Mouse (Mus musculus): ENCODE results near the gene Rtbdn. TPM values are rescaled to one million over a fixed set of nuclear protein-coding genes. Genes with fewer than 3 reads are reported as not detected.

Gene Rtbdn
- polyA plus RNA-seq, 2 experiments, result not detected

DNA sequence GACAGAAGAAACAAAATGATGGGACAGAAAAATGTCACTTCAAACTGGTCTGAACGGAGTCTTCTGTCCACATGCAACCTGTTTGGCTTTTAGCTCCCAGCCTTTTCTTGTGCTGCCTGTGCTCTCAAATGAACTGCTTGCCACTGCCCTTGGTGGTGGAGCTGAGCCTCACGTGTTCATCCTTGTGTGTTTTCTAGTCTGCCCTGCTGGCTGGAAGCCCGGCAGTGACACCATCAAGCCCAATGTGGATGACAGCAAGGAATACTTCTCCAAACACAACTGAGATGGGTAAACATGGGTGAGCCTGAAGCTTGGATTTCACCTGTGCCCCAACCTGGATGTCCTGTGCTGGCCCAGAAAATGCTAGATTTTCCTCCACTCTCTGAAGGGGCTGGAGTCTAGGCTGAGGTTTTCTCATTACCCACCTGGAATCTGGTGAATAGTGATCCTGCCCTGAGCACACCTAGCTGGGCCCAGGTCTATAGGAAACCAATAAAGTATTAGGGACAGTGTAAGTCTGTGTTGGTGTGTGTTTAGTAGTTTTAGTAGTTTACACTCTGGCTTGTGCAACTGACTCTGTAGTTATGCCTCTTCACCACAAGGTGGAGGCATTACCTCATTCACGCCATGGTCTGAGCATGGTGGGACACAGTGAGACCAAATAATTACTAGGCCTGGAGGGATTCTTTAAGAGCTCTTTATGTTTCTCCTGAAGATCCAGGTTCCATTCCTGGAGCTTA is 27.2 kb downstream of the Rtbdn start:
- H3K9ac ChIP-seq (ENCODE audit: low read depth, low read length, severe bottlenecking), result no peak overlapping the region
- no peak overlapping the region for H3K4me3 ChIP-seq (replicated peaks; ENCODE audit: low read length)
- peaks cover 31% of the 10 kb centered on the region for H3K4me1 ChIP-seq (ENCODE audit: control insufficient read depth, insufficient read depth, low read length)
- H3K36me3 ChIP-seq (ENCODE audit: control insufficient read depth, insufficient read depth, low read length), result peaks cover 37% of the 10 kb centered on the region
- H3K27me3 ChIP-seq (ENCODE audit: control insufficient read depth, insufficient read depth, low read length), result peaks cover 15% of the 10 kb centered on the region
- WGBS, result 65% methylated on average over 4 of the region's 4 CpGs
- no peak overlapping the region for H3K4me2 ChIP-seq (replicated peaks; ENCODE audit: low read depth, low read length, severe bottlenecking)
- no peak for TF ChIP-seq POLR2A (IDR thresholded peaks at IDR 0.05; ENCODE audit: borderline replicate concordance, extremely low read depth, insufficient read depth, insufficient read length)
- DNase-seq (ENCODE audit: low spot score) (peak; percentile 64), ATAC-seq (ENCODE audit: low FRiP score, low read depth) (peak; percentile 23; the same call in 1 of the 2 replicates)
- H3K27ac ChIP-seq (replicated peaks; ENCODE audit: low read depth, low read length), result no peak overlapping the region
- H3K9me3 ChIP-seq (ENCODE audit: control insufficient read depth, low read length), result no peaks in the 10 kb centered on the region

DNA sequence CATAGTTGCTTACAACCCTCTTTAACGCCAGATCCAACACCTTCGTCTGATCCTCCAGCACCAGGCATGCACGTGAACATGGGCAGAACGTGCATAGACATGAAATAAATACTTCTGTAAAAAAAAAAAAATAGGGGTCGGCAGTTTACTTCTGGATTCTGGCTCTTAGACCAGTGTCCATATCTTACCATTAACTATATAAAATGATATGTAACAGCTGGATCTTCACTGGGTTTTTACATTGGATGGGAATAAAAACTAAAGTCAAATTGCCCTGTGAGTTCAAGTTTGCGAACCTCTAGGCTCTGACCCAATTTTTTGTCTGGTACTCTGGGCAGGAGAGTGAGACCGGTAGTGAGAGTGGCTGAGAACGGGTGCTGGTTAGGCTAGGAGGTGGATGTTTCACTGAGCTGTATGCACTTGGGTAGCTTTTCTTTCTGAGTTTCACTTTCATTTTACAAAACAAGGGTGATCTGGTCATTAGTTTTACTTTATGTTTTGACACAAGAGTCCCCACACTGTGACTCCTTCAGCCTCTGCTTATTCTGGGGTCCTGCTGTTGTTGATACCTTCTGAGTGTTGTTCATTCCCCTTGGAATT is 27.9 kb downstream of the Rtbdn start:
- 75% methylated on average over 8 of the region's 8 CpGs for WGBS
- ATAC-seq (ENCODE audit: low FRiP score, low read depth) (no peak), DNase-seq (ENCODE audit: low spot score) (no peak)
- TF ChIP-seq POLR2A (IDR thresholded peaks at IDR 0.05; ENCODE audit: borderline replicate concordance, extremely low read depth, insufficient read depth, insufficient read length), result no peak
- no peak overlapping the region for H3K4me2 ChIP-seq (replicated peaks; ENCODE audit: low read depth, low read length, severe bottlenecking)
- H3K4me1 ChIP-seq (ENCODE audit: control insufficient read depth, insufficient read depth, low read length), result peaks cover 37% of the 10 kb centered on the region
- H3K9me3 ChIP-seq (ENCODE audit: control insufficient read depth, low read length), result no peaks in the 10 kb centered on the region
- no peak overlapping the region for H3K4me3 ChIP-seq (replicated peaks; ENCODE audit: low read length)
- peaks cover 15% of the 10 kb centered on the region for H3K27me3 ChIP-seq (ENCODE audit: control insufficient read depth, insufficient read depth, low read length)
- H3K9ac ChIP-seq (ENCODE audit: low read depth, low read length, severe bottlenecking), result no peak overlapping the region
- H3K36me3 ChIP-seq (ENCODE audit: control insufficient read depth, insufficient read depth, low read length), result peaks cover 37% of the 10 kb centered on the region
- no peak overlapping the region for H3K27ac ChIP-seq (replicated peaks; ENCODE audit: low read depth, low read length)

DNA sequence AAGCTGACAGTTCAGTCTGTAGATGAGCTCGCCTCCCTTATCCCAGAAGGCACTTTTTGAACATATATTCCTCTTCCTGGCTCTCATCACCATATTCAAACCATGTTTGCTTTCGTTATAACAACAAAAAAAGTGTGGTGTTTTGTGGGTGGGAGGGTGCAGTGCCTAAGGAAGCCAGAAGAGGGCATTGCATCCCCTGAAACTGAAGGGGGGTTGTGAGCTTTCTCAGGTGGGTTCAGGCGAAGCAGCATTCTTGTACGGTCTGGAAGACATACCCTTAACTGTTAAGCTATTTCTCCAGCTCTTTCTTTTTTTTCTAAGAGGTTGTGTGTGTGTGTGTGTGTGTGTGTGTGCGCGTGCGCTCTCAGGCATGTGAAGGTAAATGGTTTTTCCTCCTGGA is 28.6 kb downstream of the Rtbdn start:
- Histone ChIP-seq H3K27ac (replicated peaks; ENCODE audit: low read depth, low read length) (no peak overlapping the region), H3K4me2 (replicated peaks; ENCODE audit: low read depth, low read length, severe bottlenecking) (peak overlapping the region; percentile 99), H3K27me3 (ENCODE audit: control insufficient read depth, insufficient read depth, low read length) (peaks cover 15% of the 10 kb centered on the region), H3K4me3 (replicated peaks; ENCODE audit: low read length) (peak overlapping the region; percentile 64; the same call in 1 of the 2 replicates), H3K4me1 (ENCODE audit: control insufficient read depth, insufficient read depth, low read length) (peaks cover 40% of the 10 kb centered on the region), H3K36me3 (ENCODE audit: control insufficient read depth, insufficient read depth, low read length) (peaks cover 37% of the 10 kb centered on the region), H3K9ac (ENCODE audit: low read depth, low read length, severe bottlenecking) (no peak overlapping the region), H3K9me3 (ENCODE audit: control insufficient read depth, low read length) (no peaks in the 10 kb centered on the region)
- no peak for DNase-seq (ENCODE audit: low spot score)
- no peak for ATAC-seq (ENCODE audit: low FRiP score, low read depth)
- WGBS, result 28% methylated on average over 7 of the region's 7 CpGs
- TF ChIP-seq POLR2A (IDR thresholded peaks at IDR 0.05; ENCODE audit: borderline replicate concordance, extremely low read depth, insufficient read depth, insufficient read length), result 0 out of 2 replicates have a peak, but pooled peaks have one; percentile 19

DNA sequence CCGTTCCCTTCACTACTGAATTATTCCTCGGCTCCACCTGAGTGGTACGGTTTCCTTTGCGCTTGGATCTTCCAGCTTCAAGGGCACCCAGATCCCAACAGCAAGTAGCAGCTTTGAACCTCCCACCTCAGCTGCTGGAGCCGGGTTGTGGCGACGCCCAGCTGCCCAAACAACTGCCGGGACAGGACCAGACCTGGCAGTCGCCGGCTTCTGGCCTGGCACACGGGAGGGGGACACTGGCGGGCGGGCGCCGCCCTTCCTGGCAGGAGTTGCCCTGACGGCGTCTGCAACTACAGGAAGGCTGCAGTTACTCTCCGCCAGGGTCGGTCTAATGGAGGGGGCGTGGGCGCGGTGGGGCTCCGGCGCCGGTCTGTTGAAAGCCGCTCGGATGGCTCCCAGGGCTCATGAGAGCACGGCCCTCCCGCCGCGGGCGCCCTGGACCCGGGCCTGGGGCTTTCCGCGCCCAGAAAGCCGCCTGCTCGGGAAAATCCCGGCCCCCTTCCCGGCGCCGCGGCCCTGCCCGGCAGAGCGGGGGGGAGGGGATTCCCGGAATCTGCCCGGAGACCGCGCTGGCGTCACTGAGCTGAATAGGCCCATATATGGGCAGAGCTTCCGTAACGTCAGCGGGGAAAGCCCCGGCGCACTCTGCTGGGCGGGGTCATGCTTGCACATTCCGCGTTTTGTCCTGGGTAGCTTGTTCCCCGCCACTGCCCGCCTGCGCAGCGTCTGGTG is 29.4 kb downstream of the Rtbdn start:
- H3K36me3 ChIP-seq (ENCODE audit: control insufficient read depth, insufficient read depth, low read length), result peaks cover 32% of the 10 kb centered on the region
- peak overlapping the region; percentile 66 for H3K9ac ChIP-seq (ENCODE audit: low read depth, low read length, severe bottlenecking)
- ATAC-seq (ENCODE audit: low FRiP score, low read depth) (peak; percentile 84), DNase-seq (ENCODE audit: low spot score) (peak; percentile 91)
- peak overlapping the region; percentile 99 for H3K4me2 ChIP-seq (replicated peaks; ENCODE audit: low read depth, low read length, severe bottlenecking)
- peak overlapping the region; percentile 64 for H3K4me3 ChIP-seq (replicated peaks; ENCODE audit: low read length)
- no peaks in the 10 kb centered on the region for H3K9me3 ChIP-seq (ENCODE audit: control insufficient read depth, low read length)
- no peak for TF ChIP-seq POLR2A (IDR thresholded peaks at IDR 0.05; ENCODE audit: borderline replicate concordance, extremely low read depth, insufficient read depth, insufficient read length)
- peaks cover 39% of the 10 kb centered on the region for H3K4me1 ChIP-seq (ENCODE audit: control insufficient read depth, insufficient read depth, low read length)
- 1% methylated on average over 52 of the region's 61 CpGs for WGBS
- H3K27ac ChIP-seq (replicated peaks; ENCODE audit: low read depth, low read length), result peak overlapping the region; percentile 73
- peaks cover 15% of the 10 kb centered on the region for H3K27me3 ChIP-seq (ENCODE audit: control insufficient read depth, insufficient read depth, low read length)

DNA sequence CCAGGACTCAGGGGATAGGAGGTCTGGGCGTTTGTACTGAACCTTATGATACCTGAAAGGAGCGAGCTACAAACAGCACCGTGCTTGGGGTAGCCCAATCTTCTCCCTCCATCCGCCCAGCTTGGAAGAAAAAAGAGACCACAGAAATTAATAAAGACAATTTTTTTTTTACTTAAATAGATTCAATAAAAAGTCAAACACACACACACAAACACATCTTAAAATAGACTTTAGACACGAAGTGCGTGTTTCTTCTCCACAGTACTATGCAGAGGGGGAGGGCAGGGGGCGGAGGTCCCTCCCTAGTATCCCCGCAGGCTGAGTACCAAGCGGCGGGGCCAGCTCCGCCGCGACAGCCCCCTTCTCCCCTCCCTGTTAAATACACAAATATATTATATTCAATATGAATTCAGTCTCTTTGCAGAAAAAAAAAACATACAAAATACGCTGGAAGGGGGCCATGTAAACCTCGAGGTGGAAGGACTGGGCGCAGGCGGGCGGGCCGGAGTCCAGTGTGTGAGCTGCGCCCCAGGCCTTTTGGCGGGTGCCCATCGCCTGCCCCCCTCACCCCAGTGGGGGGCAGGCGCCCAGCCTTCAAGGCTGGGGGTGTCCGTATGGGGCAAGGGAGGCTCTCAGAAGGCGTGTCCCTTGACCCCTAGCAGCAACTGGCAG is 30.1 kb downstream of the Rtbdn start:
- H3K36me3 ChIP-seq (ENCODE audit: control insufficient read depth, insufficient read depth, low read length), result peaks cover 25% of the 10 kb centered on the region
- peaks cover 40% of the 10 kb centered on the region for H3K4me1 ChIP-seq (ENCODE audit: control insufficient read depth, insufficient read depth, low read length)
- H3K9ac ChIP-seq (ENCODE audit: low read depth, low read length, severe bottlenecking), result peak overlapping the region; percentile 66; the same call in 1 of the 2 replicates
- no peaks in the 10 kb centered on the region for H3K9me3 ChIP-seq (ENCODE audit: control insufficient read depth, low read length)
- H3K27ac ChIP-seq (replicated peaks; ENCODE audit: low read depth, low read length), result no peak overlapping the region
- H3K27me3 ChIP-seq (ENCODE audit: control insufficient read depth, insufficient read depth, low read length), result peaks cover 15% of the 10 kb centered on the region
- DNase-seq (ENCODE audit: low spot score) (no peak), ATAC-seq (ENCODE audit: low FRiP score, low read depth) (no peak)
- WGBS, result 2% methylated on average over 24 of the region's 25 CpGs
- peak overlapping the region; percentile 64 for H3K4me3 ChIP-seq (replicated peaks; ENCODE audit: low read length)
- no peak for TF ChIP-seq POLR2A (IDR thresholded peaks at IDR 0.05; ENCODE audit: borderline replicate concordance, extremely low read depth, insufficient read depth, insufficient read length)
- peak overlapping the region; percentile 99 for H3K4me2 ChIP-seq (replicated peaks; ENCODE audit: low read depth, low read length, severe bottlenecking)

All from limb, embryonic 14.5 days (tissue).